Mouse (Mus musculus): ENCODE results near the gene Prkab1.

The Prkab1 gene

DNA sequence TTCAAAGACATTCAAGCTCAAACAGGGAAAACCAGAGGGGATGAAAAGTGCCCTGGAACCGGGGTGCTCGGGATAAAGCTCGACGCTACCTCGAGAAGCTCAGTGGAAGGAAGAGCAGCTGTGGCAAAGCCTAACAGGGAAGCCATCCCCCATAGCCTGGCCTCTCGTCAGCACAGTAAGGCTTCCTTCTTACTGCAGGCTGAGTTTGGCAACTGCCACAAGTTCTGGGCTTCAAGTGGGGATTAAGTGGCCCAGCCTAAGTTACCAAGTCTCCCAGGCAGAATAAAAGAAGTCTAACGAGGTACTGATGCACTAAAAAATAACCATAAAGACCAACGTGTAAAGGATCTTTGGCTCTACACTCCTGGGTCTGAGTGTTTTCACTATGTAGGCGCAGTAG lies 6.1 kb downstream of the Prkab1 start:
- DNase-seq (ENCODE audit: low spot score in 2 of 2) = no peak

DNA sequence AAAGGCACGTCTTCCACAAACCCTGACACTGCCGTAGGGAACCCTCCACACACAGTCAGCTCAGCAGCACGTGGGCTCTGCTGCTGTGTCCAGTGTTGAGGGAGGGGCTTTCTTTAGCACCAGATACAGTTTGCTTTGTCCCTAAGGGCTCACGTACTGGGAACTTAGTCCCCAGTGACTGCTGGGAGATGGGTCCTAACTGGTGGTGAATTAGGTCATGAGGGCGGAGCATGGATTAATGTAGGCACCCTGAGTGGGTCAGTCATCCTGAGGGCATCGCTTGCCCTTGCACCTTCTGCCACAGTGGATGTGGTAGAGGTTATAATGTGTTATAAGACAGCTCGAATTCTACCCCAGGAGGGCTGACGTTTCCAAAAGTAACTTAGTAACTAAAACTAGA lies 6.9 kb downstream of the Prkab1 start:
- DNase-seq (ENCODE audit: low spot score in 2 of 2) = no peak

GRCm38 (mm10) chr5:116016542-116016941 lies 7.8 kb downstream of the Prkab1 start:
- DNase-seq (ENCODE audit: low spot score in 2 of 2) = no peak

GRCm38 (mm10) chr5:116014237-116014636 lies 10.1 kb downstream of the Prkab1 start:
- DNase-seq (ENCODE audit: low spot score in 2 of 2) = no peak

DNA sequence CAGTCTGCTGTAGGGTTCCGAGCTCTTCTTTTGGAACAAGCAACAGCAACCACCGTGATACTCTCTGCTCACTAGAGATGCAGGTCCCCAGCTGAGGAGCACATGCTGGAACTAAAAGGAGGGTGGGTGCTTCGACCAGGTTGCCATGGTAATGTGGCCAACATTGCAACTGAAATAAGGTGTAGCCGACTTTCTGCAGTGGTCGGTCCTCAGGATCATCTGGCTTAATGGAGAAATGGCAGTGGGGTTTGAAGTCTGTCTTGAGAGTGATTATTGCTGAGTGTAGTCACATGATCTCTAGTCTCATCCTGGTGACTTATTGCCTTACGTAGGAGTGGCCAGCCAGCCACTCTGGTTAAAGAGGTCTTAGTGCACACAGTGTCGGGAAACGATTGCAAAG lies 10.5 kb downstream of the Prkab1 start:
- DNase-seq (ENCODE audit: low spot score in 2 of 2) = no peak

- DNase-seq (ENCODE audit: low spot score in 2 of 2) = no peak
These were observed 11.8 kb downstream of the Prkab1 start for GRCm38 (mm10) chr5:116012503-116012902.

- DNase-seq (ENCODE audit: low spot score in 2 of 2) = no peak
These were observed 12.6 kb downstream of the Prkab1 start for GRCm38 (mm10) chr5:116011700-116012099.

- no peak for DNase-seq (ENCODE audit: low spot score in 2 of 2)
These were observed 14.3 kb downstream of the Prkab1 start for GRCm38 (mm10) chr5:116009884-116010627.

DNA sequence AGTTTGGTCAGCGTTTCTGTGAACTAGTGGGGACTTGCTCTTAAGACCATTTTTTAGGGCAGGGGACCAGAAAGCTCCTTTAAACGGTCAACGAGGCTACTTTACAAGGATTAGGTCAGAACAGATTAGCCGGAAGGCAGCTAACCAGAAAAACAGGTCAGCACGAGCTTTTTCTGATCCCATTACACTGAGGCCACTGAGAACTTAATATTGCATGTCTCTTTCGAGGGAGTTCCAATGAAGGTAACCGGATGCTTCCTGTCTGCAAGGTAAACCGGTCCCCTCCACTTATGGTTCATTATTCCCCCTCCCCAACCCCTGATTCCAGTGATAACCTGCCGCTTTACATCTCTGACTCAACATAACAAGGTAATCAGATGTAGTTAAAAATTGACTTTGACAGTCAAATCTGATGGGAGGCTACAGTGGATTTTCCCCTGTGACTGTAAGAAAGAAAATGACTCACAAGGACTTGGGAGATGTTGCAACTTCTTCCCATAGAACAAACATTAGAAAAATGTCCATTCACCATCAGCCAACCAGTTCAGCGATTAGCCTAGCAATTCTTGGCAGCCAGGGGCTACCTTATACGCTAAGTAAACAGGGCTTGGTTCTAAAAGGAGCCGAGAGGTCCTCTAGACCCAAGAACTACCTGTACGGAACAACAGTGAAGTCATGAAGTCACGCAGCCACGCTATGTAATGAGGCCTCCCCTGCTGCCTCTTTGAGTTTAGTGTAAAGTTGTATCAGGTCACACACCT lies 15.0 kb downstream of the Prkab1 start:
- no peak for DNase-seq (ENCODE audit: low spot score in 2 of 2)

GRCm38 (mm10) chr5:116007723-116008122 lies 16.6 kb downstream of the Prkab1 start:
- DNase-seq (ENCODE audit: low spot score in 2 of 2) = no peak

DNA sequence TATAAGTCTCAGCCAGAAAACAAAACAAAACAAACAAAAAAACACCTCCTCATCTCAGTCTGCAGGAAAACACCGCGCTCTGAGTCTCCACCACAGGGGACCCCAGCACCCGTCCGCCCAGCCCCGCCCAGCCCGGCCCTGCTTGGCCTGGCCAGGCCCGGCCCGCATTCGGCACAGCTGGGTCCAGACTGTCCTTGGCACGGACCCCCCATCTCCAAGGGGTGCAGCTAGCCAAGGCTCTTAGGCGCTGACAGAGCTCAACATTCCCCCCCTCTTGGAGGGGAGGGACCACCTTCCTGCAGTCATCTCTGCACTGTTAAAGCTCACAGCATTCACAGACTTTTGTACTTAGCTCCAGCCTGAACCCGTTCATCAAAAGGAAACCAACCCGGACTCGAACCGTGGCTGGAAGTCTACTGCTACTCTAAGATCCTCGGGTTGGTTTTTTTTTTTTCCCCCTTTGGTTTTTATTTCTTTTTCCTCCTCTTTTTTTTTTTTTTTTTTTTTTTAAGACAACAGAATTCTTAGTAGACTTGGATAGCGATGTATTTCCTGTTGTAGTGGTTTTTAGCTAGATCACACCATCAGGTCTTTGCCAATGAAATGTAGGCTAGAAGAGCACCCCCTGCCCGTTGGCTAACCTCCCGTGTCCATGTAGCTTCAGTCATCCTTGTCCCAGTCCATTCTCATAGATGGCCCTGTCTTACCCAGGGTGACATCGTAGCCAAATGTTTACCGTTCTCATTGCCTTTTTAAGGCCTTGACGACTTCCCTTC lies 17.8 kb downstream of the Prkab1 start:
- peak in 1 of 2 experiments; percentile 21 for DNase-seq (ENCODE audit: low spot score in 2 of 2)

DNA sequence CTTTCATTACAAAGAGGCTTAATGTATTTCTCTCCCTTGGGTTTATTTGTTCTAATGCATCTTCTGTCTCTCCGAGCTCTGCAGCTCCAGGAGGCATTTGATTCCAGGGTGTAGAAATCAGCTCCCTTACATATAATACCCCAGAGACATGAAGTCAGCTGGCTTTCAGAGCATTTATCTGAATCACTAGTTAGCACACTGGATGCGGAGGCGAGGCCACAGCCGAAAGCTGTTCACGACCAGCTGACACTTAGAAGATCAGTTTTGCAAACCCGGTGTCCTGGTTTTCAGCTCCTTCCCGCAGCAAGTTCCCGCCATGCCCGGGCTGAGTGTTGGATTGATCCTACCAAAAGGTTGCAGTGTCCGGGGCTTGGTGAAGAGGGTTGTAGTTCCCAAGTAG lies 20.0 kb downstream of the Prkab1 start:
- no peak for DNase-seq (ENCODE audit: low spot score in 2 of 2)

DNA sequence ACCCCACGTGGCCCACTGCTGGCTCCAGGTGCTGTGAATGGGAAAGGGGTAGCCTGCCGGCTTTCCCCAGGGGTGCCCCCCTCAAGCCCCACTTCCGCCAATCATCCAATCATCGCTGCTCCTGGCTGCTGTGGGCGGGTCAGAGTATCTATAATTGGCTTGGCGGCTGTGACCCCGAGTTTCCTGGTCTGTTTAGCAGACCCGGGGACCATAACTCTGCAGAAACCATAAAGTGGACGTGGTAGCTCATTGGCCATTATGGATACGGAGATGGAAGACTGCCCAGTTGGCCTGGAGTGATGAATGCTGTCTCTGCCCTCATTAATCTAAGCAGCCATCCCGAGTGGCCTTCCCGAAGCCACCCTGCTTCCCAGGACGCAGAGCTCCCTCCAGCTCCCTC lies 20.5 kb downstream of the Prkab1 start:
- no peak for DNase-seq (ENCODE audit: low spot score in 2 of 2)

- DNase-seq (ENCODE audit: low spot score in 2 of 2) = no peak
These were observed 21.2 kb downstream of the Prkab1 start for GRCm38 (mm10) chr5:116003154-116003553.

DNA sequence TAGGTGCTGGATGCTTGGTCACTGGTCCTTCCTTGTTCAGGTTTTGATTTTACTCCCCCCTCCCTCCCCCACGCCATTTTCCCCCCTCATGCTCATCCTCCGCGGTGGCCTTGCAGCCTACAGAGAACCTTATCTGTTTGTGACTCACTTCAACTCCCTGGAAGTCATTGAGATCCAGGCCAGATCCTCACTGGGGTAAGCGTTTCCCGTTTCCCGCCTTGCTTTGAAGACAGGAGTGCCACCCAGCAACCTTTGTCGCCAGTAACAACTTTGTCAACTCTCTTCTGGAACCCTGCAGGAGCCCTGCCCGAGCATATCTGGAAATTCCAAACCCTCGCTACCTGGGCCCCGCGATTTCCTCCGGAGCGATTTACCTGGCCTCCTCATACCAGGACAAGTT lies 26.9 kb downstream of the Prkab1 start:
- DNase-seq (ENCODE audit: low spot score in 2 of 2) = no peak

DNA sequence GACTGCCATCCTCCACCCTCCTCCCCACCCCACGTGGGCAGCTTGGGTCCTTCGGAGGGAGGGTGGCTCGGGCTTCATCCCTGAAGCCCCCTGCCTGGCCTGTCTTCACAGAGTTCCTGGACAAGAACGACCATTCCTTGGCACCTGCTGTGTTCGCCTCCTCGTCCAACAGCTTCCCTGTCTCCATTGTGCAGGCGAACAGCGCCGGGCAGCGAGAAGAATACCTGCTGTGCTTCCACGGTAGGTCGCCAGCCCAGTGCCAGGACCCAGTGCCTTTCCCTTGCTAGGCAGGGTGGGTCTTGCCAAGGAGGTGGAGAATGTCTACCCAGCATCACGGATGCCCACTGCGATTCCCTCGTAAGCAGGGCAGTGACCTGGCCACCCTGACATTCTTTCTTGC lies 30.2 kb downstream of the Prkab1 start:
- no peak for DNase-seq (ENCODE audit: low spot score in 2 of 2)

DNA sequence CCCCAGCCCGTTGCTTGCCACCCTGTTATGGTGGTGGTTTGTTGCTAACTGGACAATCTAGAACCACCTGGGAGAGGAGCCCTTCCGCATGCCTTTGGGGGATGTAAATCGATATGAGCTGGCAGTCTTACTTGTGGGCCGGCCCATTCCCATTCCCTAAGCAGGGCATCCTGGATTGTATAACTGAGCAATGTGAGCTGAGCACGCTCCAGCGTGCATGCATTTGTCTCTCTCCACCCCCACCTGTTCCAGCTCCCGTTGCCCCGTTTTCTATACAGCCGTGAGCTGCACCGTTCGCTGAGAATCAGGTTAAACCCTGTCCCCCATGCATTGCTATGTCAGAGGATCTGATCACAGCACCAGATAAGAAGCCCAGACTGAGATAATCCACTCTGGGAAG lies 32.6 kb downstream of the Prkab1 start:
- DNase-seq (ENCODE audit: low spot score in 2 of 2) = no peak

DNA sequence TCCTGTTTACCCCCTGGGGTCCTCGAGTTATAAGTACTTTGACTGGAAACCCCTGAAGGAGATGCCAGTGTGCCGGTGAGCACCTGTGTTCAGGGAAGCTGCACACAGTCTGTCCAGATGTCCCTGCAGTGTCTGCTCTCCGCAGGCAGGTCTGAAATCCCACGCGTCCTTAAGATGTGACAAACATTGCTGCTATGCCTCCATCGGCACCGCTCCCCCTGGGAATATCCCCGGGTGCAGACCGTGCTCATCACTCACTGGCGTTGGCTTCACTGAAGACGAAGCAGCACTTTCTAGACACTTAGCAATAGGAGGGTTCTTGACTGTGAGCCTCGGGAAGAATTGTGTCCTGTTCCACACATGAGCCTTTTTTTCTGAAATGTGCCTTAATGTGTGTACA lies 37.0 kb downstream of the Prkab1 start:
- DNase-seq (ENCODE audit: low spot score in 2 of 2) = no peak

- DNase-seq (ENCODE audit: low spot score in 2 of 2) = no peak
These were observed 39.2 kb downstream of the Prkab1 start for GRCm38 (mm10) chr5:115985101-115985500.

DNA sequence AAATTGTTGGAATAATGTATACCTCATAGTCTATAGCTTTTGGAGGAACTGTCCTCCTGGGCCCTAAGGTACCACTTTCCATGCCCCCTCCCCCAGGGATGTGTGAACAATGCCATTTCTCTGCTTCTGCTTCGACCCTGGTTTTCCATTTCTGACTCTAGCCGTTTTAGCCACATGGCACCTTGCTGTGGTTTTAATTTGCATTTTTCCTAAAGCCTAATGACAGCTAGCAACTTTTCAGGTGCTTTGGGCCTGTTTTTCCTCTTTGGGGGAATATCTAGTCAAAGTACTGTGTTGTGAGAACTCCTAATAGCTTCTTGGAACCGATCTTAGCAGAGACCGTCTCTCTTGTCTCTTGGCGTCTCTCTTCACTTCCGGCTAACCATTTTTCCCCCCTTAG lies 39.9 kb downstream of the Prkab1 start:
- DNase-seq (ENCODE audit: low spot score in 2 of 2) = no peak

GRCm38 (mm10) chr5:115982671-115983373 lies 41.5 kb downstream of the Prkab1 start:
- no peak for DNase-seq (ENCODE audit: low spot score in 2 of 2)

- peak in 1 of 2 experiments; percentile 26 for DNase-seq (ENCODE audit: low spot score in 2 of 2)
These were observed 43.8 kb downstream of the Prkab1 start for GRCm38 (mm10) chr5:115980537-115980936.
